Mouse (Mus musculus): Measurements from ENCODE around the gene Alpl. TPM values are rescaled to one million over a fixed set of nuclear protein-coding genes. Genes with fewer than 3 reads are reported as not detected.

Alpl gene
- polyA plus RNA-seq, 1 experiment from 2014 or later = 15.3 TPM

GRCm38 (mm10) chr4:137794178-137794900, 1.8 kb downstream of the Alpl start:
- no peaks in the 10 kb centered on the region for H3K9me3 ChIP-seq
- no peaks in the 10 kb centered on the region for H3K36me3 ChIP-seq
- 70% methylated on average over 13 of the region's 13 CpGs for WGBS
- no peak overlapping the region for H3K4me3 ChIP-seq
- H3K27me3 ChIP-seq = peaks cover 49% of the 10 kb centered on the region
- H3K27ac ChIP-seq = no peak overlapping the region
- peak overlapping the region; percentile 2; the same call in 1 of the 2 replicates for H3K4me2 ChIP-seq (replicated peaks)
- H3K4me1 ChIP-seq = peaks cover 20% of the 10 kb centered on the region
- no peak for ATAC-seq (ENCODE audit: low FRiP score, low read depth)
- H3K9ac ChIP-seq = no peak overlapping the region

DNA sequence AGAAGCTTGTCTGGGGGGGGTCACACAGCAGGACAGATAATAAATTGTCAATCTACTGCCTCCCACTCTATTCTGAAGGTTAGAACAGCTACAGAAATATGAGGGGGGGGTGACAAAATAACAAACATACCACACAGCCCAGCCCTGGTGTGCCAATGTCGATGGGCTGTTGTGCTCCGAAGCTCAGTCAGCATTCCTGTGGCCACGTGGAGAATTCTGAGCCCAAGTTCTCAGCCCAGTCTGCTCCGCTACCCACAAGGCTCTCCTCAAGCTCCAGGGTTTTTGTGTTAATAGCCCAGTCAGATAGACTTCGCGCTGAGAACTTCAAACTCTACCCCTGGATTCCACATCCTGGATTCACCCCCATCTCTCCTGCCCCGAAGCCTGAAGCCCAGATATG, 2.6 kb downstream of the Alpl start:
- Histone ChIP-seq H3K4me2 (replicated peaks) (no peak overlapping the region), H3K27ac (no peak overlapping the region), H3K4me1 (peaks cover 16% of the 10 kb centered on the region), H3K9ac (no peak overlapping the region), H3K4me3 (no peak overlapping the region), H3K36me3 (no peaks in the 10 kb centered on the region), H3K27me3 (peaks cover 49% of the 10 kb centered on the region), H3K9me3 (no peaks in the 10 kb centered on the region)
- WGBS = 79% methylated on average over 7 of the region's 7 CpGs
- ATAC-seq (ENCODE audit: low FRiP score, low read depth) = no peak

DNA sequence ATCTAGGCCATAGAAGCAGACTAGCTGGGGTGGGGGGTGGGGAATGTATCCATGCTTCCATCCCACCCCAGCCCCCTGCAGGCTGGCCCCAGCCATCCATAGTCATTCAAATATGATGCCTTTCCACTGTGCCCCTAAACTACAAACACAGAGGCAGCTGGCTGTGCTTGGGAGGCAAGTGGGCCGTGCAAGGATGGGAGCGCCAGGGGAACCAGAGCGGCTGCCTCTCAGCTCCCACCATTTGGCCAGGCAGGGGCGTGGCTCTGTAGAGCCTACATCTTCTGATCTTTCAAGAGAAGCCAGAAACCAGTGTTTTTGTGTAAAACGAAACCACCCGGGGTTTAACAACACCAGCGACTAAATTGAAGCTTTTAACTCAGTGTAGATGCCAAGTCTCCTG, 4.7 kb downstream of the Alpl start:
- peak overlapping the region; percentile 15; the same call in 1 of the 2 replicates for H3K27ac ChIP-seq

DNA sequence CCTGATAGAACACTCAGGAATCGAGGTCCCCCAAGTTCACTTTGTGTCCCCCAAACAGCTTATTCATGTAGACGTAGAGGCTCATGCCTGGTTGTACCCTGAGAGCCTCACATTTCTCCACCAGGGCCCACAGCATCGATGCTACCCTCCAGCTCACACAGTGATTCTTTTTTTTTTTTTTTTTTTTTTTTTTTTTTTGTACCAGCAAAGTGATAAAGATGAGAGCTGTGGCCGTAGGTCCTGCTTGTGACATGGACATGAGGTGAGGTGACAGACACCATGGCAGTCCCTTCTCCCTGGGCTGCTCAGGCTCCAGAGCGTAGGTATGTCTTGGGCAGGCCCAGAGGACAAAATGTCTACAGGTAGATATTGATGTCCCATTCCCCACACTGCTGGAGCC, 5.2 kb downstream of the Alpl start:
- H3K9me3 ChIP-seq = no peaks in the 10 kb centered on the region
- peaks cover 15% of the 10 kb centered on the region for H3K4me1 ChIP-seq
- H3K4me2 ChIP-seq (replicated peaks) = no peak overlapping the region
- peaks cover 24% of the 10 kb centered on the region for H3K27me3 ChIP-seq
- H3K9ac ChIP-seq = no peak overlapping the region
- H3K27ac ChIP-seq = peak overlapping the region; percentile 15; the same call in 1 of the 2 replicates
- H3K4me3 ChIP-seq = no peak overlapping the region
- WGBS = 77% methylated on average over 5 of the region's 5 CpGs
- no peaks in the 10 kb centered on the region for H3K36me3 ChIP-seq
- no peak for ATAC-seq (ENCODE audit: low FRiP score, low read depth)

More for the DNA sequence above, 4.7 kb downstream of the Alpl start:
- no peak overlapping the region for H3K4me2 ChIP-seq (replicated peaks)
- no peaks in the 10 kb centered on the region for H3K36me3 ChIP-seq
- ATAC-seq (ENCODE audit: low FRiP score, low read depth) = peak; percentile 58; the same call in 1 of the 2 replicates
- H3K9me3 ChIP-seq = no peaks in the 10 kb centered on the region
- peaks cover 28% of the 10 kb centered on the region for H3K27me3 ChIP-seq
- no peak overlapping the region for H3K9ac ChIP-seq
- no peak overlapping the region for H3K4me3 ChIP-seq
- 6% methylated on average over 7 of the region's 7 CpGs for WGBS
- H3K4me1 ChIP-seq = peaks cover 16% of the 10 kb centered on the region

DNA sequence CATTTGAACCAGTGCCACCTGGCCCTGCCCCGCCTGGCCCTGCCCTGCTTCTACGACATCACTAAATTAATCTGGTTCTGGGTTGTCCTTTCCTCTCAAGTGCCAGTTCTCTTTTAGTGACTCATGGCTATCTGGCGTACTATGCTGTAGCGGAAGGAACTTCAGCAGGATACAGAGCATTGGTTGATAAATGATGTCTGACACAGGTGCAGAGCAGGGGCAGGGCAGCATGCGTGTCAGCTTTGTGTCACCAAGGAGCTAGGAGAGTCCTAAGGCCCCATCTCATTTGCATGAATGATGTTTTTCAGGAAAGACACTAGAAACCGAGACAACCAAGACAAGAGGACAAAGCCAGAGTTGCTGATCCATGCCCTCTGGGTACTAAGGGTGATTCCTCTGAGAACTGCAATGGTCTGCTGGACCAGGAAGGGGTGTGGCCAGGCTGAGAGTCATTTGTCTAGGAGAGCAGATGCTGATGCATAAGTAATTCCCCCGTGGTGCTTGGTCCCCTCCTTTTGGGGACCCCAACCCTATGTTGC, 7.6 kb downstream of the Alpl start:
- H3K4me2 ChIP-seq (replicated peaks) = no peak overlapping the region
- H3K36me3 ChIP-seq = no peaks in the 10 kb centered on the region
- no peaks in the 10 kb centered on the region for H3K9me3 ChIP-seq
- no peak overlapping the region for H3K4me3 ChIP-seq
- 63% methylated on average over 7 of the region's 7 CpGs for WGBS
- no peak overlapping the region for H3K27ac ChIP-seq
- peaks cover 19% of the 10 kb centered on the region for H3K4me1 ChIP-seq
- ATAC-seq (ENCODE audit: low FRiP score, low read depth) = no peak
- no peaks in the 10 kb centered on the region for H3K27me3 ChIP-seq
- no peak overlapping the region for H3K9ac ChIP-seq

- no peak overlapping the region for H3K9ac ChIP-seq
- H3K27me3 ChIP-seq = no peaks in the 10 kb centered on the region
- no peak overlapping the region for H3K4me2 ChIP-seq (replicated peaks)
- 75% methylated on average over 7 of the region's 7 CpGs for WGBS
- H3K9me3 ChIP-seq = no peaks in the 10 kb centered on the region
- ATAC-seq (ENCODE audit: low FRiP score, low read depth) = no peak
- H3K36me3 ChIP-seq = no peaks in the 10 kb centered on the region
- no peak overlapping the region for H3K4me3 ChIP-seq
- H3K4me1 ChIP-seq = peaks cover 22% of the 10 kb centered on the region
- no peak overlapping the region for H3K27ac ChIP-seq
Measured at GRCm38 (mm10) chr4:137787589-137788289, 8.4 kb downstream of the Alpl start.

- Histone ChIP-seq H3K4me2 (replicated peaks) (no peak overlapping the region), H3K9ac (no peak overlapping the region), H3K9me3 (no peaks in the 10 kb centered on the region), H3K36me3 (no peaks in the 10 kb centered on the region), H3K4me1 (peaks cover 17% of the 10 kb centered on the region), H3K4me3 (no peak overlapping the region), H3K27ac (no peak overlapping the region), H3K27me3 (no peaks in the 10 kb centered on the region)
- no peak for ATAC-seq (ENCODE audit: low FRiP score, low read depth)
- WGBS = 76% methylated on average over 6 of the region's 6 CpGs
Measured at GRCm38 (mm10) chr4:137786488-137786887, 9.7 kb downstream of the Alpl start.

DNA sequence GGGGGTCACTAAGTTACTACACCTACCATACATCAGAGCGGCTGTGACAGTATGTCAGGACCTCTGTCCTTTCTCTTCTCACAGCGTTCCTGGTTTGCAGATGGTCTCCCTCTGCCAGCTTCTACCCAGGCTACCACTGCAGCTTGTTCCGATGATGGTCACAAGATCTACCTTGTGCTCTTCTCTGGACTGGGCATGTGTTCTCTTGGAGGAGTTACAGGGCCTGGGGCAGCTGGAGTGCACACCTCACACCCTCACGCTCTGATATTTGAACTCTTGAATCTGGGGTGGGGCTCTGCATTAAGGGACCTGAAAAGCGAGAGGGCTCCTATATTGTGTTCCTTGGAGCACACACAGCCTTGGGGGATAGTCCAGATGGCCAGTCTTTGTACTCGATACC, 10.9 kb downstream of the Alpl start:
- H3K9ac ChIP-seq = no peak overlapping the region
- WGBS = 74% methylated on average over 6 of the region's 6 CpGs
- no peak overlapping the region for H3K27ac ChIP-seq
- no peak for ATAC-seq (ENCODE audit: low FRiP score, low read depth)
- no peak overlapping the region for H3K4me2 ChIP-seq (replicated peaks)
- no peak overlapping the region for H3K4me3 ChIP-seq
- no peaks in the 10 kb centered on the region for H3K36me3 ChIP-seq
- peaks cover 12% of the 10 kb centered on the region for H3K4me1 ChIP-seq
- H3K9me3 ChIP-seq = no peaks in the 10 kb centered on the region
- H3K27me3 ChIP-seq = no peaks in the 10 kb centered on the region

GRCm38 (mm10) chr4:137784741-137785140, 11.4 kb downstream of the Alpl start:
- no peak for ATAC-seq (ENCODE audit: low FRiP score, low read depth)
- WGBS = 66% methylated on average over 6 of the region's 6 CpGs
- no peaks in the 10 kb centered on the region for H3K27me3 ChIP-seq
- no peak overlapping the region for H3K4me3 ChIP-seq
- no peak overlapping the region for H3K4me2 ChIP-seq (replicated peaks)
- H3K4me1 ChIP-seq = peaks cover 12% of the 10 kb centered on the region
- no peaks in the 10 kb centered on the region for H3K9me3 ChIP-seq
- no peak overlapping the region for H3K27ac ChIP-seq
- H3K9ac ChIP-seq = no peak overlapping the region
- no peaks in the 10 kb centered on the region for H3K36me3 ChIP-seq

DNA sequence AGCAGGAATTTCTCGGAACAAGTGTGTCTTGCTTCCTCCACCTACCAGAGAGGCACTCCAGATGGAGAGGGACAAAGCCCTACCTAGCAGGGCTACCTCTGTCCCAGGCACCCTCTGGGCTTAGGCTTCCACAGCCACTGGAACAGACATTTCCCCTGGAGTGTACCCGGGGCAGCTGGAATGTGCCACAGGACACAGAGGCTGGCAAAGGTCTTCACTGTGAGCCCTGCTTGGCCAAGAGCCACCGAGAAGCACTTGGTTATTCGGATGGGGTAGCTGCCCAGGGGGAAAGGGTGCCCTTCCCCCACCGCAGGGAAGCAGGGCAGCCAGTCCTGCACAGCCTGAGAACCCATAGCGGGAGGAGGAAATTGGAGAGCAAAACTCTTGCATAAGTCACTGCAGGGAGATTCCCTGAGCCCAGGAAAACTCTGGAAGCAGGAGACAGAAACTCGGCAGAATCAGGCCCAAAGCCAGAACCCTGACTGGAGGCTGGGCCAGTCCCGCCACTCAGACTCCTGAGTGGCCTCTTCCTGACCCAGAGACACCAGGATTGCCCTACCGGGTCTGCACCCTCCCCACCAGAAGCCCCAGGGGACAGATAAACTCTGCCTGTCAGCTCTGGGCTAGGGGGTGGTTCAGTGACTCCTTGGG, 12.5 kb downstream of the Alpl start:
- H3K27ac ChIP-seq = 0 out of 2 replicates have a peak overlapping the region, but pooled peaks have one; percentile 15
- WGBS = 37% methylated on average over 9 of the region's 9 CpGs
- no peak for ATAC-seq (ENCODE audit: low FRiP score, low read depth)

DNA sequence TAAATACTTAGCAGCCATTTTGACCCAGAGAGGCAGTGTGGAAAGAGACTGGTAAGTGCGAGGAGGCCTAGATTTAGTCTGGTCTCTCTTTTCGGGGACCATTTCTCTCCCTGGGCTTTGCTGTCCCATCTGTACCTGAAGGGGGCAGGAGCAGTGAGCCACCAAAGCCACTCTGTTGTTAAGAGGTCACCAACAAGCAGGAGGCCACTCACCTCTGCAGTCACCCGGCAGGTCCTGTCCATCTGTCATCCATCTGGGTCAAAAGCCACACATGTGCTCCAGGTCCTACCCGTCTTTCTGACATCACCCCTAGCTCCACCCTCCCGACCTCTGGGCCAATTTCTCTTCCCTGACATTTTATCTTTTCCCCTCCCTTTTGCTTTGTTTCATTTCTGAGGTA, 14.2 kb downstream of the Alpl start:
- no peak overlapping the region for H3K27ac ChIP-seq
- H3K27me3 ChIP-seq = no peaks in the 10 kb centered on the region
- 58% methylated on average over 5 of the region's 5 CpGs for WGBS
- no peaks in the 10 kb centered on the region for H3K9me3 ChIP-seq
- ATAC-seq (ENCODE audit: low FRiP score, low read depth) = no peak
- no peaks in the 10 kb centered on the region for H3K36me3 ChIP-seq
- peaks cover 12% of the 10 kb centered on the region for H3K4me1 ChIP-seq
- H3K4me3 ChIP-seq = no peak overlapping the region
- no peak overlapping the region for H3K4me2 ChIP-seq (replicated peaks)
- H3K9ac ChIP-seq = no peak overlapping the region

More for the DNA sequence above, 12.5 kb downstream of the Alpl start:
- Histone ChIP-seq H3K9me3 (no peaks in the 10 kb centered on the region), H3K4me3 (no peak overlapping the region), H3K9ac (no peak overlapping the region), H3K4me2 (replicated peaks) (no peak overlapping the region), H3K4me1 (peaks cover 12% of the 10 kb centered on the region), H3K36me3 (no peaks in the 10 kb centered on the region), H3K27me3 (no peaks in the 10 kb centered on the region)

DNA sequence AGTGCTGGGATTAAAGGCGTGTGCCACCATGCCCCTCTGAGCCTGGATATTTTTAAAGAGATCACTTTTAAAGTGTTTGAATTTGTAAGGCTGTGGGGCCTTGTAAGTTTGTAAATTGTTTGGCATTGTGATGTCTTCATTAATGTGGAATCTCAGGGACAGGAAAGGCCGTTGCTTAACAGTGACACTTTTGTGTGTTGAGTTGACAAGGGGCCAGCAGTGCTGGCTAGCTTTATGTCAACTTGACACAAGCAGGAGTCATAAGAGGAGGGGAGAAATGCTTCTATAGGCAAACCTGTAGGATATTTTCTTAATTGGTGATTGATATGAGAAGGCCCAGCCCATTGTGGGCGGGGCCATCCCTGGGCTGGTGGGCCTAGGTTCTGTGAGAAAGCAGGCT, 15.2 kb downstream of the Alpl start:
- 85% methylated on average over 3 of the region's 3 CpGs for WGBS

More for the DNA sequence above, 15.2 kb downstream of the Alpl start:
- peaks cover 12% of the 10 kb centered on the region for H3K4me1 ChIP-seq
- no peak overlapping the region for H3K4me3 ChIP-seq
- ATAC-seq (ENCODE audit: low FRiP score, low read depth) = no peak
- no peaks in the 10 kb centered on the region for H3K27me3 ChIP-seq
- no peak overlapping the region for H3K4me2 ChIP-seq (replicated peaks)
- H3K9me3 ChIP-seq = no peaks in the 10 kb centered on the region
- H3K9ac ChIP-seq = no peak overlapping the region
- no peaks in the 10 kb centered on the region for H3K36me3 ChIP-seq
- no peak overlapping the region for H3K27ac ChIP-seq

All from limb, embryonic 13.5 days (tissue).